Mouse (Mus musculus) hindbrain, embryonic 16.5 days (tissue): ENCODE data around the gene Itgal. TPM values are rescaled to one million over a fixed set of nuclear protein-coding genes. Genes with fewer than 3 reads are reported as not detected.
"Not testable (repeated sequence)": the region's sequence is repeated elsewhere in the genome, so short reads cannot be mapped to it uniquely, and the experiment has no call there.

Source experiments
- ATAC-seq: fragments of 200-750 bp; cut with Nextera tagmentation; 2 replicates; pipeline ENCODE4 v1.8.0; 2017; ENCODE audit warnings: moderate TSS enrichment, moderate library complexity
- H3K27ac ChIP-seq: fragments of 300-500 bp; sonication (generic); 2 replicates; pipeline ENCODE4 v1.5.1; 2014; ENCODE audit warnings: low read depth, mild to moderate bottlenecking, control low read depth, low read length, moderate library complexity
- H3K27me3 ChIP-seq: fragments of 300-500 bp; sonication (generic); replicated peaks from 2 replicates; pipeline ENCODE4 v1.6.1; 2014; ENCODE audit warnings: low read length; ENCODE audit not compliant: control insufficient read depth, insufficient read depth
- H3K36me3 ChIP-seq: fragments of 300-500 bp; sonication (generic); 2 replicates; pipeline ENCODE4 v1.6.1; 2014; ENCODE audit warnings: mild to moderate bottlenecking, low read length, moderate library complexity, mixed read lengths; ENCODE audit not compliant: control insufficient read depth, insufficient read depth
- H3K4me1 ChIP-seq: fragments of 300-500 bp; sonication (generic); 2 replicates; pipeline ENCODE4 v1.6.1; 2014; ENCODE audit warnings: low read depth, low read length; ENCODE audit not compliant: control insufficient read depth, insufficient read depth
- H3K4me2 ChIP-seq: fragments of 300-500 bp; sonication (generic); 2 replicates; pipeline ENCODE4 v1.6.1; 2014; ENCODE audit warnings: mild to moderate bottlenecking, low read length, control low read depth, moderate library complexity
- H3K4me3 ChIP-seq: fragments of 300-500 bp; sonication (generic); 2 replicates; pipeline ENCODE4 v1.5.1; 2014; ENCODE audit warnings: mild to moderate bottlenecking, low read length, control low read depth, moderate library complexity
- H3K9ac ChIP-seq: fragments of 300-500 bp; sonication (generic); 2 replicates; pipeline ENCODE4 v1.6.1; 2014; ENCODE audit warnings: low read depth, mild to moderate bottlenecking, control low read depth, low read length, moderate library complexity
- H3K9me3 ChIP-seq: fragments of 300-500 bp; sonication (generic); 2 replicates; pipeline ENCODE4 v1.6.1; 2014; ENCODE audit warnings: mild to moderate bottlenecking, low read length, moderate library complexity; ENCODE audit not compliant: control insufficient read depth
- WGBS: fragments of 180-500 bp; shearing (Covaris S2); extraction: QIAGEN DNeasy Blood & Tissue Kit; methylation state at CpG from one replicate; pipeline ENCODE4 v1.1.7; 2014; 5-methylcytosine and 5-hydroxymethylcytosine counted together
- polyA plus RNA-seq: library from polyadenylated mRNA; unstranded; fragments of >200 nt; fragmentation: Nextera tagmentation; extraction: Ambion mirVana; gene quantifications from 2 replicates; pipeline ENCODE4 v1.2.1, GENCODE M21; 2015

Gene Itgal
- polyA plus RNA-seq, 1 experiment from 2014 or later: 0.26 TPM

DNA sequence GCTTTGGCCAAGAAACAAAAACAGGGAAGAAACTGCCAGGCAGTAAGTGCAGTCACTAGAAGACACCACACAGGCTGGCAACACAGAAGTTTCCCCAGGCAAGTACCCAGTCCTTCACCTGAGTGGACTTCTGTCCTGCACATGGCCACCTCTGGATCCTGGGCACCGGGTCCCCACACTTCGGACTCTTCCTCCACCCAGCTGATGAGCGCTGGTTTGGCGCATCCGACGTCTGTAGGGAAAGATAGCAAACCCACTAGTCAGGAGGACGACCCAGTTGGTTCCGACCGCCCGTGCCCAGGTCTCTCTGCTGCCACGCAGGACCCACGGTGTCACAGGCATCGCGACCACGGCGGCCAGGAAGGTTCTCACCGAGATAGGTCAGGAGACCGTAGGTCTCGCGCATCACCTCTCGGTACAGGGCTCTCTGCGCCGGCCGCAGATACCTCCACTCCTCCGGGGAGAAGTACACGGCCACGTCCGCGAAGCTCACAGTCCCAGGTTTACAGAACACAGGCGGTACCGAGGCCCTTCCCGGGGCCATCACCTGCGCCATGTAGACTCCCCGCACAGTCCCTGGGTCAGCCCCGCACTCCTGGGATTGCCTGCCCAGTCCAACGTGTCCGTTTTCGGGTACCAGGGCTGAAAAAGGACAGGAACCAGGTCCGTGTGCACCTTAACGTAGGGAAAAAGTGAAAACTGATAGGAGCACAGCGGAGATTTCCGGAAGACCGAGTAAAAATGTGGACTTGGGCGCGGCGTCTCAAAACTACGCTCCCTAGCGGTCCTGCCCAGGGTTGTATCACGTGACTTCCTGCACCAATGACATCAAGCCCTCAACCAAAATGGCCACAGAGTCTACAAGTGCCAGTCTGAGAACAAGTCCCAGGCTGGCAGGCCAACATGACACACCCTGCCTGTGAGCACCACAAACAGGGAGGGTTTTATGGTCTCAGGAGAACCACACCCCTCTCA lies 79.5 kb downstream of the Itgal start, which contains the start of gene Zfp747:
TSS of gene Zfp747 (minus strand) at position 780 of the 975 bp plus-strand sequence.
- H3K4me1 ChIP-seq: not testable (repeated sequence)
- 3% methylated on average over 48 of the region's 49 CpGs for WGBS

GRCm38 (mm10) chr7:127378310-127378921 lies 82.4 kb downstream of the Itgal start:
- no peak for ATAC-seq
- H3K4me1 ChIP-seq: no peaks in the 10 kb centered on the region; the same call in 1 of the 2 replicates
- no peaks in the 10 kb centered on the region for H3K36me3 ChIP-seq
- WGBS: 80% methylated on average over 6 of the region's 6 CpGs
- no peak overlapping the region for H3K4me2 ChIP-seq
- H3K27me3 ChIP-seq: no peaks in the 10 kb centered on the region
- H3K4me3 ChIP-seq: no peak overlapping the region
- H3K9me3 ChIP-seq: no peaks in the 10 kb centered on the region; the same call in 1 of the 2 replicates
- H3K27ac ChIP-seq: no peak overlapping the region
- H3K9ac ChIP-seq: no peak overlapping the region

More for the DNA sequence above, 79.5 kb downstream of the Itgal start, which contains the start of gene Zfp747:
- peak within 1 kb of the TSS; percentile 79 for H3K27ac ChIP-seq
- peak within 1 kb of the TSS; percentile 71 for H3K4me2 ChIP-seq
- H3K9me3 ChIP-seq, H3K36me3 ChIP-seq, H3K27me3 ChIP-seq: not testable (repeated sequence)
- H3K9ac ChIP-seq: peak within 1 kb of the TSS; percentile 80
- peak within 1 kb of the TSS; percentile 72 for H3K4me3 ChIP-seq
- ATAC-seq: peak; percentile 93

Other genes starting within 250 kb of the Itgal start
- gene Zg16, start 208.9 kb upstream of the Itgal start, polyA plus RNA-seq: not detected in 2 replicates
- 2.2 and 2.4 TPM in 2 replicates for gene AI467606, start 204.9 kb upstream of the Itgal start, polyA plus RNA-seq
- gene Qprt, start 174.0 kb upstream of the Itgal start, polyA plus RNA-seq: 1.1 TPM in 2 replicates
- 0.07 TPM in 1 of 2 replicates, not detected in the other for gene Spn, start 158.4 kb upstream of the Itgal start, polyA plus RNA-seq
- gene Cd2bp2, start 100.2 kb upstream of the Itgal start, polyA plus RNA-seq: 70.4 and 72.7 TPM in 2 replicates
- 27.0 and 29.1 TPM in 2 replicates for gene Tbc1d10b, start 87.8 kb upstream of the Itgal start, polyA plus RNA-seq
- 3.5 and 47.0 TPM in 2 replicates for gene Mylpf, start 87.4 kb upstream of the Itgal start, polyA plus RNA-seq
- 42.7 and 49.1 TPM in 2 replicates for gene Zfp553, start 63.2 kb upstream of the Itgal start, polyA plus RNA-seq
- gene Sept1, start 63.1 kb upstream of the Itgal start, polyA plus RNA-seq: 12.1 and 12.3 TPM in 2 replicates
- 76.8 and 82.6 TPM in 2 replicates for gene Zfp771, start 52.0 kb upstream of the Itgal start, polyA plus RNA-seq
- gene Dctpp1, start 35.6 kb upstream of the Itgal start, polyA plus RNA-seq: 118 and 122 TPM in 2 replicates
- gene Sephs2, start 22.2 kb upstream of the Itgal start, polyA plus RNA-seq: 54.2 and 58.9 TPM in 2 replicates
- gene Zfp768, start 49.3 kb downstream of the Itgal start, polyA plus RNA-seq: 16.3 and 17.4 TPM in 2 replicates
- gene Zfp747, start 79.8 kb downstream of the Itgal start, polyA plus RNA-seq: 8.7 and 9.3 TPM in 2 replicates
- gene 9130019O22Rik, start 90.9 kb downstream of the Itgal start, polyA plus RNA-seq: 3.9 and 4.5 TPM in 2 replicates
- gene E430018J23Rik, start 97.4 kb downstream of the Itgal start, polyA plus RNA-seq: 4.6 and 5.4 TPM in 2 replicates
- 4.0 and 4.1 TPM in 2 replicates for gene Zfp764, start 110.6 kb downstream of the Itgal start, polyA plus RNA-seq
- gene Zfp688, start 125.8 kb downstream of the Itgal start, polyA plus RNA-seq: 27.4 and 29.1 TPM in 2 replicates
- 13.2 and 15.9 TPM in 2 replicates for gene Zfp689, start 152.9 kb downstream of the Itgal start, polyA plus RNA-seq
- gene Prr14, start 163.4 kb downstream of the Itgal start, polyA plus RNA-seq: 29.0 and 35.2 TPM in 2 replicates
- gene Fbrs, start 182.9 kb downstream of the Itgal start, polyA plus RNA-seq: 10.2 and 12.6 TPM in 2 replicates
- gene Srcap, start 215.7 kb downstream of the Itgal start, polyA plus RNA-seq: 37.9 and 38.7 TPM in 2 replicates
- gene Gm42715, start 223.3 kb downstream of the Itgal start, polyA plus RNA-seq: 13.2 and 13.7 TPM in 2 replicates